Mouse (Mus musculus) lung, adult 2 months (tissue): ENCODE data around the gene Plcl1.

ENCODE experiments used
- CTCF ChIP-seq: fragments of 200-500 bp; IDR thresholded peaks from 2 replicates; pipeline ENCODE4 v1.5.1; 2011; ENCODE audit warnings: mild to moderate bottlenecking, low read length, control low read depth; ENCODE audit not compliant: insufficient read depth
- POLR2A ChIP-seq: fragments of 200-500 bp; IDR thresholded peaks from 2 replicates; pipeline ENCODE4 v1.6.1; 2011; ENCODE audit warnings: low read depth, mild to moderate bottlenecking, control low read depth, low read length, borderline replicate concordance; ENCODE audit errors: extremely low read depth

DNA sequence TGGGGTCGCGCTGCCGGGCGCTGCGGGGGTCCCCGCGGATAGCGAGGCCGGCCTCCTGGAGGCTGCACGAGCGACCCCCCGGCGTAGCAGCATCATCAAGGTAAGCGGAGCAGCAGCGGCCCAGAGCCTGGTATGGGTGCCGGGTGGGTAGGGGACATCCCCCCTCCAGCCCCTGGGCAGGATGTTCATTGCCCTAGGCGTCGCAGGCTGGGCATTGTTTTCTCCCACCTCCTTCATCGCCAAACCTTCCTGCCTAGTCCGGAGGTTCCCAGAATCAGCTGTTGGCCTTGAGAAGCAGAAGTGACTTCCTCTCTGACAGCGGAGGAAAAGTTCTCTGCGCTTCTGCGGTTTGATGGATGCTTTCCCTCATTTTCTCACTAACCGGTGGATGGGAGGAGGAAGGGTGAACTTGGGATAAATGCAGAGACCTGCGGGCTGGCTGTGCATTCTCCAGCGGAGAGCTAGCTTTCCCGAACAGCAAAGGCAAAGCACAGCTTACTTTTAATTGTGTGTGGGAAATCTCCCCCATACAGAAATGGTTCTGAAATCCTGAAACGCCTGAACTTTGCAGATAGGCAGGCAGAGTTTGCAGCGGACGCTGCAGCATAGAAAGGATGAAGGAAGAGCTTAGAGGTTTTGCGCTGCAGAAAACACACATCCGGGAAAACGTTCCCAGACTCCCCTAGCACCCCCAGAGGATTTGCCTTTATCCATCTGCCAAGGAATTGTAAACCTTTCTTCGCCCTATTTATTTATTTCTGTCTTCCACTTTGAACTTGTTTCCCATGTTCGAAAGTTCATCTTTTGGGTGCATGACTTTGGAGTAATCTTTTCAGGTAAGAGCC is 1.0 kb downstream of the Plcl1 start:
- TF ChIP-seq CTCF (no peak), POLR2A (no peak)
